Mouse (Mus musculus) C2C12 (cell line): ENCODE results near the gene Tcf12.

Experiments used
- CEBPB ChIP-seq: IDR thresholded peaks from one replicate; pipeline ENCODE4 v1.6.1; 2011; ENCODE audit warnings: low read depth, mild to moderate bottlenecking, control low read depth, moderate library complexity
- CTCF ChIP-seq: IDR thresholded peaks from one replicate; pipeline ENCODE4 v1.5.1; 2011; ENCODE audit not compliant: control insufficient read depth, insufficient read depth, insufficient read length
- MAX ChIP-seq: IDR thresholded peaks from one replicate; pipeline ENCODE4 v1.6.1; 2011; ENCODE audit warnings: mild to moderate bottlenecking, control low read depth
- USF1 ChIP-seq: IDR thresholded peaks from one replicate; pipeline ENCODE4 v1.6.1; 2011; ENCODE audit warnings: low read depth, mild to moderate bottlenecking, control low read depth, moderate library complexity

DNA sequence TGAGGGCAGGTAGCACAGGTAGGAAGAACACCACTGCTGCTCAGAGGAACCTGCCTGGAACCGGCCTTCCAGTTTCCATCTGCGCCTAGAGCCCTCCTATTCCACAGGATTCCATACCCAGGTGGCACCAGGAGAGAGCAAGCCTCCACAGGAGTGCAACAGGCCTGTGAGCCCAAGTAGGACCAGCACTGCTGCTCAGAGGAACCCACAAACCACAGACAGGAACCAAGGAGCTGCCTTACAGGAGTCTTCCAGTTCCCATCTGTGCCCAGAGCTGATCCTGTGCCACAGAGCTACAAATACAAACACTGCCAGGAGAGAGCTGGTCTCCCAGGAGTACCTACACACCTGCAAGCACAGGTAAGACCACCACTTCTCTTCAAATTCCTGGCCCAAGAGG, 125.0 kb downstream of the Tcf12 start:
- TF ChIP-seq CEBPB = no peak
- TF ChIP-seq MAX = no peak
- TF ChIP-seq USF1 = no peak
- TF ChIP-seq CTCF = no peak
